Mouse (Mus musculus) 416B (cell line): ENCODE measurements at regions not wholly inside any gene's neighbourhood (a gene's known extent, or its start where the extent isn't known, plus 50 kb on each side); places are given as distances from the start of the nearest gene placed in this dataset.

Experiments
- DNase-seq: peaks from one replicate; pipeline ENCODE4 v3.0.0; 2011; ENCODE audit warnings: low read depth

DNA sequence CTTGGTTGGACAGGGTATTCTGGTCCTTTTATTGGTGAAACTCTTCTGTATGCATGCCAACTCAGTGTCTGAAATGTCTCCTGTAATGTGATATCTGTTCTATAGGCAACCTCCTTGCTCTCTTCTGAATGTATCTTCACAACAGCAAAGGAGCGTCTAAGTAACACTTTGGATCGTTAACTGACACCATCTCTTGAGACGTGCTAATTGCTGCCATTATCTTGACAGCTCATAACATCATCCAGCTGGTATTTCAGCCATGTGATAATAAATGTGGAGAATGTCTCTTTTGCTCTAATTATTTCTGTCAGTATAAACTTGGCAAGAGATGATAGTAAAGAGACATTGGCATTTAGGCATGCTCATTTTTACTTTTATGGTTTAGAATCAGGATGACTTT lies 68.8 kb upstream of the Col8a1 start:
- DNase-seq, result no peak

DNA sequence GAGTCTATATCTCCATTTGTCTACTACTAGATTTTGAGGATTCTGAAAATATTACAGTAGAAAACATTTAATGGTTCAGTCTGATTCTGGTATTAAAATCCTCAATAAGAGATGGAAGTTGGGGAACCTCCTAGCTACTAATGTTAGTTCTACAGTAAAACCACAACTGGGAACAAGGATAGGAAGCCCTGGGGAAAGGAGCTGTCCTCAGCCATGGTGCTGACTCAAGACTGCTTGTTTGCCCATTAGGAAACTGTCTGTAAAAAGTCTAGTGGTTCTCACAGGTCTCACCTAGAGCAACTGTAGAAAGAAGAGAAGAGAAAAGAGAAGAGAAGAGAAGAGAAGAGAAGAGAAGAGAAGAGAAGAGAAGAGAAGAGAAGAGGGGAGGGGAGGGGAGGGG lies 90.9 kb upstream of the Col8a1 start:
- DNase-seq, result peak; percentile 20

DNA sequence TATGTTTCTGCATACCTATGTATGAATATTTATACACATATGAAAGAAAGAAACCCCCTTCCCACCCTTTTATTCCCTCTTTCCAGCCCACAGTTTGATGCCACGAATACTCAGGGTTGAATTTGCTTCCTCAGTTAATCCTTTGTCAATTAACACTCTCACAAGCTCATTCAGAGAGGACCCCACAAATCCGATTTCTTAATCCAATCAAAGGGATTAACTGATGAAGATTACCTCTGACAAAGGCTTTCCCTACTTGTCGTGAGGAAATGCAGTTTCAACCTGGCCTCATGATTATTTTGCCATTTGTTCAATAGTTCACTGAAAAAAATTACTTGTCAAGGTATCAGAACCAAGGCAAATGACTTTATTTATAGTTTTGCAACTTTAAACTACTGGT lies 91.8 kb upstream of the Col8a1 start:
- no peak for DNase-seq

DNA sequence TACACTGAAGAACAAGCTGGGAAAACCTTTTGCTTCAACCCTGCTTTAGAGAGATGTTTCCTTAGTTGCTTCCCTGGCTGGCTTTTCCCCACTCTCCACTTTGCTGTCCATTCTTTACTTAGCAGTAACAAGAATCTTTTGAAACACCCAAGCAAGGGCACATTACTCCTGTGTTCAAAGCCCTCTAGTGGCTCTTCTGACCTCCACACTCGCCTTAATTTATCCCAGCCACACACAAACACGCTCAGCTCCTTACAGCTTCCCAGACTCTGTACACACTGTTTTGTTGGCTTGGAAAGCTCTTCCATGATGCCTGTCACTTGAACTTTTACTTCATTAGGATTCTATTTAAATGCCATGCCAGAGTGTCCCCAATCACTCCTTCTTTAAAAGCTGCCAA lies 97.3 kb upstream of the Col8a1 start:
- peak; percentile 17 for DNase-seq

DNA sequence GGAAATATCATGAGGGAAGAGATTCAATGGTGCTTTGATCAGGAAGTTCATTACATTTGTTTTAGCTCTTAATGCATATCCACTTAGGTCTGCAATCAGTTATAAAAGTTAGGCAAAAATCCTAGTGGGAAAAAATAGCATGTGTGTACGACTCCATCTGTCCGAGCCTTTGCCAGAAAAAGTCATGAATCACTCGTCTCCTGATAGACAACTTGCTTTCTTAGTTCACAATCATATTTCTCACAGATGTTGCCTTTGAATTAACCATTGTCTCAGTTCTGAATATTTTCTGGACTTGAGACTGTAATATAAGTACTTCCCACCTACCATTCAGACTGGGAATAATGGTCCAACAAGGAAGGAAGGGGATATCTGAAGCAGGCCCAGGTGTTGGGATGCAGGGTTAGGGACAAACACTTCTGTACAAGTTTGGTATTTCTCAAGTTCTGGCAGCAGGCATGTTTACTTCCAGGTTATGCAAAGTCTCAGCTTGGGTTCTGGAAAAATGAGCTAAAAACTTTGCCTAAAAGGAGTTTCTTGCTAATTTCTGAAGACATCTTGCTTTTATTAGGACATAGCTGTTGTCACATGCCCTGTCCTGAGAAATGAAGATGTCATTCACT lies 98.4 kb upstream of the Col8a1 start:
- no peak for DNase-seq

DNA sequence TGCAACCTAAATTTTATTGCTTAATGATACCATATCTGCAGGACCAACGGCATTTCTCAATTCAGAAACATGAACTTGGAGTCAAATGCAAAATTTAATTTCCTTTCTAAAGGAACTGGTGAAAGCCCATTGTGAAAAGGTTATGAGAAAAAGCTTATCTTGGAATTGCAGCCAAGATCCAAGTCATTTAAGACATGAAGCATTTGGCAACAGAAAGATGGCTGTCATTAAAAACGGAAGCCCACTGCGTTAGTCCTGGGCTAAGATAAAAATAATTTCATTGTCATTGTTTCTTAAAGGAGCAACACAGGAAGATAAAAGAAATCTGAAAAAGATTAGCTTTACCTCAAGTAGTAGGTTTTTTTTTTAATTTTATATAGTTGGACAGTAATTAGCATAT lies 99.2 kb upstream of the Col8a1 start:
- no peak for DNase-seq

DNA sequence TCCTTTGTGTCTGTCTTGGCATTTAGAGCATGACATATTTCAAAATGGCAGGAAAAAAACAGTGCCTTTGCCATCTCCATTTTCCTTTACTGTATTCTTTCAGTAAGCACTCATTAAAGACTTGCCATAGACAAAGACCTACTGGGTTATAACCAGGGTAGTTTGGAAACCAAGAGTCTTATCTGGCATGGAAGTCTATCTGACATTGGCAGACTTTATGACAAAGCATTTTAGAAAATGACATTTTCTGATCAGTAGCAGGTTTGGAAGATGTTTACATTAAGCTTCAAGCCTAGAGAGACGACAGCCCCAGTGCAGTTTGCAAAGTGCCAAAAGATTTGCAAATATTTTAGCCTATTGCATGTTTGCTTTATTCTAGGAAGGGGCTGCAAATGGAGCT lies 102.5 kb upstream of the Col8a1 start:
- DNase-seq, result no peak

DNA sequence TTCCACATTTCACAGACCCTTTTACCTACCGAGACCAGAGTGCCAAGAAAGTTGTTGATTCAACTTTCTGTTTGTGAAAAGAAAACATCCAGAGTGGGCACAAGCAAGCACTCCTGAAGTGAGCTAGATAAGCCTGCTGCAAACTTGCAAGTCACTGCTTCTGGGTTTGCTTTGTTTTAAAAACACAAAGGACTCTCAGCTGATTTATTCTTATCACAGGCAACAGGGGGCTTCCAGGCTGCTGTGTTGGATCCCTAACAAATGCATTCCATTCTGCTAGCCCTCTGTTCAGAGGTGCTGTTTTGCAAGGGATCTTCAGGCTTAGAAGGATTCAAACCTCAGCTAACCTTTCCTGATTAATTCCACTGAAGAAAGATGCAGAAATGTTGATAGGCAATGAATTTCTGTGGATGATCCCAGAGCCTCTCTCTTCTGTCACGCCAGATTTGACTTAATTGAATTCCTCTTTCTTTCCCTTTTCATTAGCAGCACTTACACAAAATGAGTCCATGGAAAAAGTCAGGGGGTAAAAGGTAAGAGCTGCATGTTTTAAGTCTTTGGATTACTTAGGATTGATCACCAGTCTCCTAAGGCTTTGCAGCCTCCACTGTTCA lies 103.7 kb upstream of the Col8a1 start:
- peak; percentile 60 for DNase-seq

DNA sequence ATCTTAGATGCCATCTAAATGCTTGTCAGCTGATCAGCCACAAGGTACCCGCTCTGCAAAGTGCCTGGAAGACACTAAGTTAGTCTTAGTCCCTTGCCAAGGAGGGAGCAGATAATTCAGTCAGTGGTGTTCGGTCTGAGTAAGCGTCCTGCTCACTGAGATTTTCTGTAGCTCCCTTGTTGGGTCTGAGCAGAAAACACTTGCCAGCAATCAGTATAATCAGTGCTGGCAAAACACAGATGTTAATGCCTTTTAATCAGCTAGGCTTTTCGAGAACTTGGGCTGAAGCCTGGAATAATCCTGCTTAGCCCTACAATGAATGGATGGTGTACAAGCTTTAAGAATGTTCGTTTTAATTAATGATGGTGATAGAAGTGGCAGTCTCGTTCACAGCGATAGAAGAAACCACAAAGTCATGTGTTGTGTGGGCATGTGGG lies 104.2 kb upstream of the Col8a1 start:
- no peak for DNase-seq

DNA sequence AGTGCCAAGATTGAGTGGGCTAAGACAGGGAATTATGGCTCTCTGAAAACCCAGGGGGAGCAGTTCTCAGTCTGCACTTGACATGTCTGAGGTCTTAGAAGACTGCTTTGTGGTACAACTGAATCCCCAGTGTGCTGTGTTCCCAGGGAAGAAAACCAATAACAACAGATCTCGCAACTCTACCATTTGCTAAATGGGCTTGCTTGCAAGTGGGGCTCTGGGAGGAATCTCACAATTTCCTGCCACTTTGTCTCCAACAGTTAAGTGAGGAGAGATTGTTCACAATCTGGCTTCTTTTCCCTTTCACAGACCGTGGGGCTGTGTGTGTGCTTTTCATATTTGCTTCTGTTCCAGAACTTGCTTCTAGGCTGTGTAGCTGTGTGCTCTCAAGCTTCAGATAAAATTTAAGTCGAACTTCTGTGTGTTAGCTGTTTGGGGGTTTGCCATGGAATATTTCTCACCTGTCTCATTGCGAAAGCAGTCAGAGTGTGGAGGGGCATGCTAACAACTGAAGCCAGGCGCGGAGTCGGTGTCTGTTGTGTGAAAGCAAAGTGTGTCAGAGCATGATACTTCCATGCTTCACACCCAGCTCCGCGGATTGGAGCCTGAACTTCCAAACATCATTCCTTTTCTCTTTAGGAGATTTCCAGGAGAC lies 108.8 kb upstream of the Col8a1 start:
- no peak for DNase-seq

DNA sequence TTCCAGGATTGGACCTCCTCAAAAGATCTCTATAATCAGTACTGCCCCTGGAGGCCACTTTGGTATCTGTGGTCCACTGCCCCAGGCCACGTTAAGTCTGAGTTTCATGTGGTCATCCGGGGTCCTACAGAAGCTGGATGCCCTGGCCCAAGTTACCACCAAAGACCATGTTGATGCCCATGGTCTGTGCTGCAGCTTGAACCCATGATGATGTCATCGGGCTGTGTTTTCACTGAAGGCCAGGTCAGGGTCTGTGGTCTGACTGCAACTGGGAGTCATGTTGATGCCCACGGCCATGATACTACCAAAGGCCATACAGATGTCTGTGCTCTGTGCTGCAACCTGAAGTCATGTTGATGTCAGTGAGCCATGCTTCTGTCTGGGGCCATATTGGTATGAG lies 122.3 kb upstream of the Col8a1 start:
- DNase-seq, result no peak

DNA sequence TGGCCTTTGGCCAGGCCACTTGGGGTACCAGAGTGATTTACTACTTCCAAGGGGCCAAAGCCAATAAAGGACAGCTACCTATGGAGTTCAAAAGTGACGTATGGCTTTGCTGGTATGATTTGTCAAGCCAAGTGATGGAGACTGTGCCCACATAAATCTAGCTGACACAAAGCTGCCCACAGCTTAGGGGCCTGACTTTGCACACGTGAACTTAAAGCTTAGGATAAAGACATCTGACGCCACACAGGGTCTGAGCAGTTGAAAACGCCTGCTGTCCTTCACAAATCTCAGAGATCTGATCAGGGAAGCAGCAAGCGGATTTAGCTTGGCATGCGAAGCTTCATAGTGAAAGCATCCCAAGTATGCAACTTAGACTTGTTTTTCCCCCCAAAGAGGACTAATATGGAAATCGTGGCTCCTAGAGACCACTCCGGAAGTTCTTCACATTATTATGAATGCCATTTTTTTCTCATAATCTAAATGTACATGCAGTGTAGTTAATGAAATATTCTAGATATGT lies 127.1 kb upstream of the Col8a1 start:
- DNase-seq, result no peak

DNA sequence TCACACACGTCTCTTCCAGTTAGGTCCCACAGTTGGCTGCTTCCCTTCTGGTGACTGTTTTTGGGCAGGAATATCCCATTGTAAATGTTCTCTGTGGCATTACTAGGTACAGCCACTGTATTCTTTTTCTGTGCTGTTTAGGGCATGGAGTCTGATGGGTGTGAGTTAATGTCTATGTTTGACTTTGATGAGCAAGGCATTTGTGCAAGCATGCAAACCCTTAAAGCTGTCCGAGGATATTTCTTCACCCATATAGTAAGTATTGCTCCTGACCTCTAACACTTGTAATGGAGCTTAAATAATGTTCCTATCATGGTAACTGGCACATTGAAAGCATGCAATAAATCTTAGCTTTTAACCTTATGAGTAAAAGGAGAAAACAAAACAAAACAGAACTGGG lies 133.6 kb upstream of the Col8a1 start:
- no peak for DNase-seq

DNA sequence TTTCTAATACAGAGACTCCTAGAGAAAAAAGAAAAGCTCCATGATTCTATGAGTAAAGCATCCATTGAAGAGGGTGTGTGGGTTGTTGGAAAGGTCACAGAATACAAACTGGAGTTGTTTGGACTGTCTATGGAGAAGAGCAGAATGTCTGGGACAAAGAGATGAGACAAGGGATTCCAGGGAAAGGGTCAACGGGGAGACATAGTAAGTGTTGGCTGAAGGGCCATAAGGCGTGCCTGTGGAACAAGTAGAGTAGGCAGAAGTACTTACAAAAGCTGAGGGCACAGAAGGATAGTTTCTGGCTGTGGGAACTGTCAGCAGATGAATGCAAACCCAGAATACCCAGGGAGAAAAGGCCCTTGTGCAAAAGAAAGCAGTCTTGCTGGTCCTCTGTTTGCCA lies 134.0 kb upstream of the Col8a1 start:
- DNase-seq, result no peak

DNA sequence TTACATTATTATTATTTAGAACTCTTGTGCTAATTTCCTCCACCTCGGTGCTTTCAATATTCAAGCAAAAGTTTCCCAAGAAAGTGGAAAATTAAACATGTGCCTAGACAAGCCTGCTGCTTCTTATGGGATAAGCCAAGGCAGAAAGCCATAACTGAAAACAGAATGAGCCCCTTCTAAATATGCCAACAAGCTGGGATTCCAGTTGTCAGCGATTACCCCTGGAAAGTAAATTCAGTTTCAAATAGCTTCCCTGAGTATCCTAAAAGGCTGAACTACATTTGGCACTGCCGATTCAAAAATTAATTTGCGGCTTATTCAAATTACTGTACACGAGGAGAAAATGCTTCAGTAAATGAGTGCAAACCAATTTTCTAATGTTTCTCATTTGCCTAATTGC lies 135.6 kb upstream of the Col8a1 start:
- DNase-seq, result no peak

DNA sequence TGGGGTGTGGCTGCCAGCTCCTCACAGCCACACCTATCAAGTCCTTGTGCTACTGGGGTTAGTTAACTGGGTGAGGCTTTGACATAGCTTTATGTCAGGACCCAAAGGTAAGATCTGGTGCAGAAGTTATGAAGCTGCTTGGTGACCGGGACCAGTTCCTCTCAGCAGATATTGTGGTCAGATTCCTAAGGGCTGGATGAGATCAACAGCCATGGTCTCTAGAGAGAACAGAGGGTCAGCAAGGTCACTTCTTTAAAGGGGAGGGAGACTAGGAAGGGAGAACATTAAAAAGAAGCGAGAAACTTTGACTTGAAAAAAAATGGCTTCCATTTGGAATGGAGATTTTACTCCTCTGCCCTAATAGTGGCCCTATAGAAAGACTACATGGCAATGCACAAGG lies 138.6 kb upstream of the Col8a1 start:
- no peak for DNase-seq

DNA sequence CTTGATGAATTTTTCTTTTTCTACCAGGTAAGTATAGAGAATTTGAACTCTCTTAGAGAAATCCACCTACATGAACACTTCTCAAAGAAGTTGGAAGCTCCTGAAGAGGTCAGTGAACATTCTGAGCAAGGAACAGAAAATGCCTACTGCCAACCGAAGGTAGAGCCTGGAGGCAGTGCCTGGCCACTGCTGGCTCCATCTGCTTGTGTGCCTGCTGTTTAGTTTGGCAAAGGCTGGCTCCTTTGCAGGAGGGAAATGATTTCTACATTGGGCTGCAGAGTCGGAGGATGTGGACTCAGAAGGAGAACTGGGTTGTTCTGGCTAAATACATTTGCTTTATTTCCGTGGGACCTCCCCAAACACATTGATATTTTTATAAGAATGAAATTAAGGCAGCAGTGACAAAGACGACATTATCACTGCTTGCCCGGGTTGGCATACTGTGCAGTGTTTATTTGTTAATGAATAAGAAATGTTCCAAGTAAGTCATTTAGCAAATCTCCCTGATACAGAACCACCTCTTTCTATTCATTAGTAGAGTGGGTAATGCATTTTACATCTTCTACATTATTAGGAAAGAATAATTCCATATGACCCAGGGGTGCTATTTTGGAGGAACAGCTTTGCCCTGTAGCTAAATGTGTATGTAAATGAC lies 139.3 kb upstream of the Col8a1 start:
- no peak for DNase-seq

DNA sequence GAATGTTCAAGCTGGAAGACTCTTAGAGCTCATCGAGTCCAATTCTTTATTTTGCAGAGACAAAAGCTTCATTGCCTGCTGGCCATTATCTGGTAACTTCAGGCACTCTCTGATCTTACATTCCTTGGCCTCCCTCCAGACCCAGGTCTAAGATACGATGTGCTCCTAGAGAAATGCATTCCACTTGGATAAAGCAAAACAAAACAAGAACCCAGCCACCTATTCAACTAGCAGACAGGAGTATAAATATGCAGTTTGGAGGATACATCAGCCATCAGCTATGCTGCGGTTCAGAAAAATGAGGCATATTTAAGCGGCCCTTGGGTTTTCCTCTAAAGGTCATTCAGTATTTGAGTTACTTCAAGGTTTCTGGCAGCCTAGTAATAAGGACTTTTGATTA lies 146.5 kb upstream of the Col8a1 start:
- no peak for DNase-seq

DNA sequence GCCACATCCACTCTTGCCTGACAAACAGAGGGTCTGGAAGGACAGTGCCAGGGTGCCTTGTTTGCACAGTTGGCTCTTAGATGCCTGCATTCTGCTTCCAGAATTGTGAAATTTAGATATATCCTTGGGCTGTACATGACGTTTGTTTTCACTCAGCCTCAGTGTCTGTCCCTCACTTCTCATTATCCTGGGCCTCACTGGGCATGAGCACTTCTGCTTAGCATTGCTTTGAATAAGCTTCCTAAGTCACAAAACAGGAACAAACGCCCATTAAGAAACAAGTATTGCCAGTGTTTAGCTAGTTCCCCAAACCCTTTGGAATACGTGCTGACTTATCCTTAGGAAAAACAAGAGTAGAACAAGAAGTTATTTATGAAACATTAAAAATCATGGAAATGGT lies 148.0 kb upstream of the Col8a1 start:
- no peak for DNase-seq

DNA sequence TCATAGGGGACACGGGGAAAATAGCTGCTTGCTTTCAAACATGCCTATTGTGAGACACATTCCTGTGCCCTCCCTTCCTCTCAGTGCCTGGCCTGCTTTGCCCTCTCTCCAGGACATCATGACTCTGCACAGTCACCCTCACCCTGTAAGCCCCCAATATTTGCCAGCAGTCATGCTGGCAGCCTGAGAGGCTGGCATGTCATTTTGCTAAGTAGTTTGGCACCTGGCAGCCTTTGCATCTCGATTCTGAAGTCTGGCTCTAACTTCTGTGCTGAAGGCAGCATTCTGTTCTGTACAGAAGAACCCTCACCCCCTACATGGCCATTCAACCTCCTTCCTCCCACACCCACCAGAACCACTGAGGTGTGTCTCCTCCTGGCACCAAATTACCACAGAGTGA lies 157.5 kb upstream of the Col8a1 start:
- no peak for DNase-seq

DNA sequence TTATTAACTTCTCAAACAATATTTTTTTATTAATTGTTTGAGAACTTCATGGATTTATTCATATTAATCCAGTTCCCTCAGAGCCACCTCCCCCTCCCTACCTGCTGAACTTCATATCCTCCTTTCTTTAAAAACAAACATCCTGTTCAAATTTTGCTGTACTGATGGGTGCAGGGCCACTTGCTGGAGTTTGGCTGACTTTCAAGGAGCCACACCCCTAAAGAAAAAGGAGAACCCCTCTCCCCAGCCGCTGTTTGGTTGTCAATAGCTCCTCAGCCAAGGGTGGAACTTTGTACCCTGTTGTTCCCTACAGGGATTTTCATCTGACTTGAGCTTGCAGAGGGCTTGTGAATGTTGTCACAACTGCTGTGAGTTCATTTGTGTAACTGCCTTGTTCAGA lies 160.0 kb upstream of the Col8a1 start:
- DNase-seq, result no peak

DNA sequence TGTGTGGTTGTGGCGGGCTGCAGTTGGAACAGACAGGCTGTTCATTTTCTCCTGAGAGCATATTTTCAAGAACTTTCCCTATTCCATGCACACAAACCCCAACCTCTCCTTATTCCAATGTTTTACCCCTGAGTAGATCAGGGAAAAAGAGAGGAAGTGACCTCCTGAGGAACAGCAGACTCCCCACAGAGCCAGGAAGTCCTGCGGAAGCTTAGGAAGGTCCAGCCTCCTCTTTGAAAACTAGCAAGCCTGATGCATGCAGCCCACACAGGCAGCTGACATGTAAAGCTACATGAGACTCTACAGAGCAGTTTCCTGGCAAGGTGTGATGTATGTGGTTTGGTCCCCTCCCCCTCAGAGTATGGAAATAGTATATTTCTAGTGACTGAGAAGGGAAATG lies 160.9 kb upstream of the Col8a1 start:
- no peak for DNase-seq

DNA sequence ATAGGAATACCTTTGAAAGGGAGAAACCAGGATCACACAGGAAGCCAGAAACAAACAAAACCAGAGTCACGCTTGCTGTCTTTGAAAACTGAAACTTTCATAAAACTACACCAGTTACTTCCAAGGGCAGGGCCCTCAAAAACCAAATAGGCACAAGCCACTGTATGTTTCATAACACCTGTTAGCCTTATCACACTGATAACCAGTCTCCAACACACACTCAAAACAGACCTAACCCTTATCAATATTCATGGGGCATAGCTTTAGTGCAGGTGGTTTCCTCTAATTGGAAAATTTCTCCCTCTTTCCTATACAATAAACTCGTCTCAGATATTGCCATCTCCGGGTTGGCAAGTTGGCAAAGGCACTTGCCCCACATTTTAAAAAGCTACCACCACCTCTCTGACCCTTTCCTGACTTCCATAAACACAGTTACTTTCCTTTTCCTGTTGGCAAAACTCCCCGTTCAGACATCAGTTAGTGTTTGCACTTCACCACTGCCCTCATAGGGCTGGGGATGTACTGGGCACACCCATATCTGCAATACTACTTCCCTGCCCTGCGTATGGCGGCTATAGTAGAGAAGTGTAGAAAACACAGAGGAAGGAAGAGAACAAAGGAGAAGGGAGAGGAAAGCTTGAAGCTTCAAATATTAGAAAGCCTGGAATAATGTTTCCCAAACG lies 169.1 kb upstream of the Col8a1 start:
- no peak for DNase-seq
